ENCODE assay signal across 27 mouse cellular contexts in the genomic region with DNA sequence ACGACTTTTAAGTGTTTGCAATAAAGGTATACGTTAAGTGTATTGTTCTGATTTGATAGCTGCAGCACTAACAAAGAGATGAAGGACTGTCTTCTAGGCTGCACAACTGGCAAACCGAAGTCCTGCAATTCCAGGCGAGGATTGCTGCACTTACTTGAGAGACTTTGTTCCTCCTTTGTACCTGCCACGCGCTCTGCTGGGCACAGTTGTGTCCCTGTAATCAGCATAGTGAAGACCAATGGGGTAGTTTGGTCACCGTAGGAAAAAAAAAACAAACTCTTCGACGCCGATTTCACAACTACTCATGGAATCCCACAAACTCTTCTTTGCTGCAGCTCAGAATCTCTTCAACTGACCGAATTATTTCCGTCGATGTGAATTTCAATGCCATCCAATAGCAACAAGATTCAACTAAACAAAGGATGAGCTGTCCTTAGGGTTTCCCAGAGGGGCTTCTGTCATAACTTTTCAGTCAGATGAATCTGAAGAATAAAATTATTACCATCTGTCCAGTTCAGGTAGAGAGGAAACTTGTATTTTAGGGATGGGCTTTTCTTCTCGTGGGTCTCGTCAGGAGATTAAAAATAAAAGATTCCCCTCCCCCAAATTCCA.
DNase-seq lines count a peak whose midpoint lies in the region; ATAC-seq and TF ChIP-seq lines count a peak whose summit lies in the region.
"Had no signal": no experiment of that assay in that cellular context is flagged by ENCODE, and none has a peak within 500 bp of the region (broad histone marks: within the 10 kb centered on the region; RNA-seq: fewer than 3 reads in every experiment).

No protein-coding gene starts in this region.

- H3K36me3 ChIP-seq in forebrain, embryonic 10.5 days (replicated peaks): no peaks in the 10 kb centered on the region
- no peaks in the 10 kb centered on the region for H3K36me3 ChIP-seq in forebrain, postnatal 0 days (ENCODE audit: insufficient read depth)
- H3K36me3 ChIP-seq: embryonic facial prominence, embryonic 13.5 days; embryonic facial prominence, embryonic 15.5 days; forebrain, embryonic 15.5 days; G1E had no signal

- H3K4me1 ChIP-seq in forebrain, embryonic 10.5 days: peaks cover 6% of the 10 kb centered on the region
- no peaks in the 10 kb centered on the region for H3K4me1 ChIP-seq in forebrain, postnatal 0 days (ENCODE audit: insufficient read depth)
- H3K4me1 ChIP-seq: embryonic facial prominence, embryonic 13.5 days; embryonic facial prominence, embryonic 15.5 days; forebrain, embryonic 15.5 days had no signal

- ATAC-seq in forebrain, postnatal 0 days: no peak
- 0 out of 2 replicates have a peak, but pooled peaks have one; percentile 45 for ATAC-seq in megakaryocyte, adult 5-6 weeks (ENCODE audit: poor library complexity, severe bottlenecking)
- ATAC-seq in inflammation-experienced regulatory T-cells, adult 6 months: no peak
- ATAC-seq: CD4-positive, CD25-positive, alpha-beta regulatory T cell, adult 4 months; forebrain, embryonic 13.5 days; forebrain, embryonic 15.5 days had no signal

- no peaks in the 10 kb centered on the region for H3K9me3 ChIP-seq in forebrain, embryonic 10.5 days
- H3K9me3 ChIP-seq in forebrain, postnatal 0 days (ENCODE audit: low read length): no peaks in the 10 kb centered on the region
- H3K9me3 ChIP-seq: embryonic facial prominence, embryonic 13.5 days; embryonic facial prominence, embryonic 15.5 days; forebrain, embryonic 13.5 days; forebrain, embryonic 15.5 days; G1E had no signal

- no peak overlapping the region for H3K9ac ChIP-seq in forebrain, postnatal 0 days
- H3K9ac ChIP-seq: embryonic facial prominence, embryonic 13.5 days; embryonic facial prominence, embryonic 15.5 days; forebrain, embryonic 13.5 days; forebrain, embryonic 15.5 days had no signal

- H3K27ac ChIP-seq in forebrain, embryonic 10.5 days: peak overlapping the region; percentile 37; the same call in 1 of the 2 replicates
- no peak overlapping the region for H3K27ac ChIP-seq in forebrain, postnatal 0 days (ENCODE audit: low read depth, low read length)
- H3K27ac ChIP-seq: embryonic facial prominence, embryonic 13.5 days; embryonic facial prominence, embryonic 15.5 days; forebrain, embryonic 13.5 days; forebrain, embryonic 15.5 days had no signal

- no peaks in the 10 kb centered on the region for H3K27me3 ChIP-seq in forebrain, embryonic 10.5 days (ENCODE audit: poor library complexity, severe bottlenecking)
- H3K27me3 ChIP-seq in forebrain, postnatal 0 days (ENCODE audit: insufficient read depth, low read length): no peaks in the 10 kb centered on the region
- H3K27me3 ChIP-seq: CH12.LX; embryonic facial prominence, embryonic 13.5 days; embryonic facial prominence, embryonic 15.5 days; forebrain, embryonic 13.5 days; forebrain, embryonic 15.5 days had no signal

- no peak for DNase-seq in forebrain, embryonic 10.5 days (ENCODE audit: extremely low spot score, low spot score)
- DNase-seq in forebrain, postnatal 0 days: no peak
- peak; percentile 91 for DNase-seq in Muller cell, postnatal 12 days (ENCODE audit: inconsistent ontology term)
- DNase-seq in retina, embryonic 14.5 days (ENCODE audit: low spot score): peak; percentile 69
- no peak for DNase-seq in right cerebral cortex, postnatal 4 days
- no peak for DNase-seq in left cerebral cortex, adult 11 months (ENCODE audit: low spot score)
- DNase-seq: adrenal gland, adult 2 months; adrenal gland, postnatal 10 days; adrenal gland, postnatal 25 days; B cell, adult 2 months; cerebellum, adult 11 months; cerebellum, adult 18-20 months; cerebellum, adult 8-10 months; cerebellum, adult 9-11 months; cerebellum, postnatal 14 days; cerebellum, postnatal 36 days; embryo, embryonic 11 days had no signal

- no peak overlapping the region for H3K4me2 ChIP-seq in forebrain, postnatal 0 days (ENCODE audit: low read depth)
- H3K4me2 ChIP-seq: embryonic facial prominence, embryonic 13.5 days; embryonic facial prominence, embryonic 15.5 days; forebrain, embryonic 13.5 days; forebrain, embryonic 15.5 days had no signal

- WGBS in forebrain, embryonic 10.5 days: 76% methylated on average over 15 of the region's 15 CpGs
- WGBS in forebrain, postnatal 0 days: 70% methylated on average over 15 of the region's 15 CpGs

- no peak for TF ChIP-seq CTCF in forebrain, postnatal 0 days (IDR thresholded peaks at IDR 0.05; ENCODE audit: low read depth)

- no peak overlapping the region for H3K4me3 ChIP-seq in forebrain, embryonic 10.5 days
- no peak overlapping the region for H3K4me3 ChIP-seq in forebrain, postnatal 0 days (ENCODE audit: low read depth, low read length)
- H3K4me3 ChIP-seq: embryonic facial prominence, embryonic 13.5 days; embryonic facial prominence, embryonic 15.5 days; erythroblast, embryonic 14.5 days; forebrain, embryonic 13.5 days; forebrain, embryonic 15.5 days had no signal

Comparison
In these comparisons a context has a peak if more than half of its experiments do, and no peak if none do; other contexts are left out.
1. DNase-seq: peak in Muller cell, postnatal 12 days (single experiment) and retina, embryonic 14.5 days (single experiment); none in forebrain, embryonic 10.5 days (single experiment), forebrain, postnatal 0 days (single experiment), right cerebral cortex, postnatal 4 days (single experiment) and left cerebral cortex, adult 11 months (single experiment).